Mouse (Mus musculus): ENCODE measurements at regions not wholly inside any gene's neighbourhood (a gene's known extent, or its start where the extent isn't known, plus 50 kb on each side); places are given as distances from the start of the nearest gene placed in this dataset.
"Not testable (repeated sequence)": the region's sequence is repeated elsewhere in the genome, so short reads cannot be mapped to it uniquely, and the experiment has no call there.

DNA sequence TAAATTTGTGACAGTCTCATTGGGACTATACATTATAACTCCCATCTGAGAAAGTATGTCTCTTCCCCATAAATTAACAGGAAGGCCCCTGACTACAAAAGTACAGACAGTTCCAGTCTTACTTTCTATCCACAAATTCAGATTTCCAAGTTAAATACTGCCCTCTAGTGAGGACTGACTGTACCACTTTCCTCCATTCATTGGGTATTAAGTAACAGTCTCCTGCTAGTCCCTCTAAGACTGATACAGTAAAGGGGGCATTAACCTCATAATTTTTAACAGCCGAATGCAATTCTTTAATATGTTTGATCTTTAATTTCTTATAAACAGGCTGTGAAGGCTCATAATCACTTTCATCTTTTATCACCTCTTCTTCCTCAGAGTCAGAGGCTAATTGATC lies 131.0 kb upstream of the Adcyap1 start:
- DNase-seq, result not testable (repeated sequence)

DNA sequence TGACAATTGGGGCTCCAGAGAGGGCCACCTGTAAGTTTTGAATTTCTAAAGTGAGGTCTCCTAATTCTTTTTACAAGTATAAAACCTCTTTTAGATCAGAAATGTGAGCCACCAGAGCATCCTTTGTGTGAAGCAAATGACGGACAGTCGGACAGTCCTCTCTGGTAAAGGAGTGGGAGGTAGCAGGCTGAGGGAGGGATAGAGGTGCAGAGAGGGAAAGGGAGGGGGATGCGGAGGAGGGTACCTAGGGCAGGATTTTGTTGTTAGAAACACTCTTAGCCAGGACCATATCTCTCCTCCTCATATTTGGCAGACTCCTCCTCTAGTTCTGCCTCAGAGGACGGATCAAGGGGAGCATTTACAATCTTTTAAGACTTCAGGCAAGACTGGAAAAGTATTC lies 130.3 kb upstream of the Adcyap1 start:
- no peak for DNase-seq

DNA sequence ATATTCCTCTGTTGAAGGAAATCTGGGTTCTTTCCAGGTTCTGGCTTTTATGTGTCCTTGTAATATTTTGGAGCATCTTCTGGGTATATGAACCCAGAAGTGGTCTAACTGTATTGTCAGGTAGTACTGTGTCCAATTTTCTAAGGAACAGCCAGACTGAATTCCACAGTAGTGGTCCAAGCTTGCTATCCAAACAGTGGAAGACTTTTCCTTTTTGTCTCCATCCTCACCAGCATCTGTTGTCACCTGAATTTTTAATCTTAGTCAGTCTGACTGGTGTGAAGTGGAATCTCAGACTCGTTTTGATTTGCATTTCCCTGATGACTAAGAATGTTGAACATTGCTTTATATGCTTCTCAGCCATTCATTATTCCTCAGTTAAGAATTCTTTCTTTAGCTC lies 114.8 kb upstream of the Adcyap1 start:
- no peak for DNase-seq

DNA sequence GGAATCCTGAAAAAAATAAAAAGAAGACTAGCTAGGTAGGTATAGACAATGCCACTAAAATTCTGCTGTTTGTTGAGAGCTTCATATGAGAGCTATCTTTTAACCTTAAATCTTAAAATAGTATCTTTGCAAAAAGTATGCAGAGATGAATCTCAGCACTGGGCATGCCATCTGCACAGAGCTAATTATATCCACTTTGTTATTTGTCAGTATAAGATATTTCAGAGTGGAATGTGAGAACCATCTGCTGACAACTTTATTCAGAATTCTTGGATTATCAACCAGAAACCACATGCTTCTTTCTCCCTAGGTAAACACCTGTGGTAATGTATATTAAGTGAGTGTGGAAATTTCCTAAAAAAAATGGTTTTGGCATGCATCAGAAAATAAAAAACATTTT lies 94.3 kb upstream of the Adcyap1 start:
- no peak for DNase-seq

DNA sequence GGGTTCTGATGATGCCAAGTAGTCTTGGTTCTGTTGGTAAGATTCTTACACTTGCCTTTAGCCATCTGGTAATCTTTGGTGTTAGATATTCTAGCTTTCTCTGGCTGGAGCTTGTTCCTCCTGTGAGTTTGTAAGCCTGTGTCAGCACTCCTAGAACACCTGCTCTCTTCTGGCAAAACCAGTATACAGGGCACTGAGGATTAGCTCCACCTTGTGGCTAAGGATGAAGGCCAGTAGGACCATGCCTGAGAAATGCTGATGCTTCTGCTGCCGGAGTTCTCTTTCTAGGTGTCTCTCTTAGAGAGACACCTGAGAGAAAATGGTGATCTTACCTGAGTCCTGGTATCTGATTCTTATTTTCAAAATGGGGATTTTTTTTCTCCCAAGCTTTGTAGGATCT lies 58.8 kb upstream of the Adcyap1 start:
- peak in 1 of 2 experiments; percentile 14 for DNase-seq

DNA sequence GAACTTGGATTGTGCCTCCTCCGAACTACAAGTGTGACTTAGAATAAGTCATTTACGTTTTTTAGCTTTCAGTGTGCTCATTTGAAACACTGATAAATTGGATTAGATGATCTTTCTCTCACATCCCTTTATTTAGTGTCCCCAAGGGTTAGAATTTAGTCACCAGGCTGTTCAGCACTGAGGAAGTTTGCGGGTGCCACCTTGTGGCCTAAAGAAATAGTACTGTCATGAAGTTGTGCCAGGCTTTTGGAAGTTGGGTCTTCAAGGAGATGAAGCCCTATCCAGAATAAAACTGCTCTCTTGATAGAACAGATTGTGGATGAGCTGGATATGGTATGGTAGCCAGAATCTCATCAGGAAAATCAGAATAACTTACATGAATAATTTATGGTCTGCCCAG lies 57.7 kb upstream of the Adcyap1 start:
- DNase-seq, result peak; percentile 18 to 33

Data from cerebellum, postnatal 36 days (tissue).